Mouse (Mus musculus) embryonic facial prominence, embryonic 10.5 days (tissue): Measurements from ENCODE around the gene Gm7137. TPM values are rescaled to one million over a fixed set of nuclear protein-coding genes. Genes with fewer than 3 reads are reported as not detected.

Experiments used
- DNase-seq: peaks from one replicate; pipeline ENCODE4 v3.0.0-alpha.2; 2017; ENCODE audit warnings: low spot score
- H3K27ac ChIP-seq: fragments of 300-500 bp; sonication (generic); replicated peaks from 2 replicates; pipeline ENCODE4 v1.5.1; 2016; ENCODE audit warnings: mild to moderate bottlenecking
- H3K27me3 ChIP-seq: fragments of 300-500 bp; sonication (generic); replicated peaks from 2 replicates; pipeline ENCODE4 v1.6.1; 2016; ENCODE audit warnings: low read depth, mild to moderate bottlenecking; ENCODE audit not compliant: poor library complexity, severe bottlenecking
- H3K36me3 ChIP-seq: fragments of 300-500 bp; sonication (generic); replicated peaks from 2 replicates; pipeline ENCODE4 v1.6.1; 2016; ENCODE audit warnings: mild to moderate bottlenecking, moderate library complexity
- H3K4me1 ChIP-seq: fragments of 300-500 bp; sonication (generic); 2 replicates; pipeline ENCODE4 v1.6.1; 2016
- H3K4me3 ChIP-seq: fragments of 300-500 bp; sonication (generic); 2 replicates; pipeline ENCODE4 v1.5.1; 2016; ENCODE audit warnings: mild to moderate bottlenecking, moderate library complexity
- H3K9me3 ChIP-seq: fragments of 300-500 bp; sonication (generic); 2 replicates; pipeline ENCODE4 v1.6.1; 2016; ENCODE audit warnings: mild to moderate bottlenecking
- WGBS: fragments of 180-500 bp; shearing (Covaris S2); methylation state at CpG from one replicate; pipeline ENCODE4 v1.1.7; 2016; 5-methylcytosine and 5-hydroxymethylcytosine counted together
- polyA plus RNA-seq: library from polyadenylated mRNA; unstranded; fragments of >200 nt; fragmentation: Nextera tagmentation; extraction: Ambion mirVana; gene quantifications from 2 replicates; pipeline ENCODE4 v1.2.1, GENCODE M21; 2016

Gene Gm7137
- polyA plus RNA-seq, 1 experiment from 2014 or later: not detected

DNA sequence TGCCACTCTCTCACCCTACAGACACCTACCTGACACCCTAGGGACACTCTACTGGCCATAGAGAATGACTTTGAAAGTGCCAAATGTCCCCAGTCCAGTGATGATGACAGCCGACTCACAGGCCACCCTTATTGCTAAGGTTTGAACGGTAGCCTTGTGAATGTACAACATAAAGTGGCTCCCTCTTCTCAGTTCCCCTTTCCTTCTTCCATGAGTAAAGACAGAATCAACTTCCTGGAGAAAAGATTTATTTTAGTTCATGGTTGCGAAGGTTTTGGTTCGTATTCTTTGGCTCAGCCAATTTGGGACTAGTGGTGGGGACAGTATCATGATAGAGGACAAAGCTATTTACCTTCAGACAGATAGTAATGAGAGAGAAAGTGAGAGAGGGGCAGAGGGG, 49.1 kb downstream of the Gm7137 start:
- H3K27ac ChIP-seq: no peak overlapping the region
- peaks cover 24% of the 10 kb centered on the region for H3K4me1 ChIP-seq
- H3K36me3 ChIP-seq: no peaks in the 10 kb centered on the region; the same call in 1 of the 2 replicates
- 90% methylated on average over 4 of the region's 4 CpGs for WGBS
- no peak for DNase-seq
- H3K9me3 ChIP-seq: peaks cover 10% of the 10 kb centered on the region; the same call in 1 of the 2 replicates
- H3K27me3 ChIP-seq: no peaks in the 10 kb centered on the region
- H3K4me3 ChIP-seq: no peak overlapping the region

Other genes starting within 250 kb of the Gm7137 start
- gene Pttg1ip, start 206.5 kb downstream of the Gm7137 start, polyA plus RNA-seq: 65.6 and 71.0 TPM in 2 replicates
- 419 and 445 TPM in 2 replicates for gene Sumo3, start 182.1 kb downstream of the Gm7137 start, polyA plus RNA-seq
- gene Gm49325, start 182.0 kb downstream of the Gm7137 start, polyA plus RNA-seq: 1.9 and 8.0 TPM in 2 replicates
- 98.9 and 101 TPM in 2 replicates for gene Ube2g2, start 165.9 kb downstream of the Gm7137 start, polyA plus RNA-seq
- gene Tspear, start 101.6 kb downstream of the Gm7137 start, polyA plus RNA-seq: 0.97 and 1.2 TPM in 2 replicates
- gene Gm19402, start 97.4 kb downstream of the Gm7137 start, polyA plus RNA-seq: not detected in 2 replicates
- gene Gm9508, start 91.0 kb downstream of the Gm7137 start, polyA plus RNA-seq: not detected in 2 replicates
- not detected in 2 replicates for gene Gm10272, start 81.6 kb downstream of the Gm7137 start, polyA plus RNA-seq
- gene Gm10024, start 76.7 kb downstream of the Gm7137 start, polyA plus RNA-seq: not detected in 2 replicates
- not detected in 2 replicates for gene Gm10142, start 72.4 kb downstream of the Gm7137 start, polyA plus RNA-seq
- not detected in 2 replicates for gene Krtap12-1, start 67.6 kb downstream of the Gm7137 start, polyA plus RNA-seq
- not detected in 2 replicates for gene Gm10100, start 61.7 kb downstream of the Gm7137 start, polyA plus RNA-seq
- gene Gm18596, start 45.6 kb downstream of the Gm7137 start, polyA plus RNA-seq: not detected in 2 replicates
- gene Gm9736, start 36.8 kb downstream of the Gm7137 start, polyA plus RNA-seq: not detected in 2 replicates
- gene Gm3233, start 28.5 kb downstream of the Gm7137 start, polyA plus RNA-seq: not detected in 2 replicates
- gene Gm3238, start 16.9 kb downstream of the Gm7137 start, polyA plus RNA-seq: not detected in 2 replicates
- not detected in 2 replicates for gene Gm7138, start 11.3 kb downstream of the Gm7137 start, polyA plus RNA-seq
- not detected in 2 replicates for gene Gm3250, start 5.7 kb downstream of the Gm7137 start, polyA plus RNA-seq
- not detected in 2 replicates for gene Gm9639, start 6.9 kb upstream of the Gm7137 start, polyA plus RNA-seq
- gene Gm19668, start 10.9 kb upstream of the Gm7137 start, polyA plus RNA-seq: not detected in 2 replicates
- not detected in 2 replicates for gene Gm9507, start 23.6 kb upstream of the Gm7137 start, polyA plus RNA-seq
- gene Gm2696, start 26.5 kb upstream of the Gm7137 start, polyA plus RNA-seq: not detected in 2 replicates
- not detected in 2 replicates for gene Krtap10-4, start 38.9 kb upstream of the Gm7137 start, polyA plus RNA-seq
- gene Krtap10-10, start 47.7 kb upstream of the Gm7137 start, polyA plus RNA-seq: not detected in 2 replicates
- gene Gm36176, start 58.6 kb upstream of the Gm7137 start, polyA plus RNA-seq: not detected in 2 replicates
- not detected in 2 replicates for gene Gm10318, start 64.7 kb upstream of the Gm7137 start, polyA plus RNA-seq
- not detected in 2 replicates for gene Gm3285, start 73.8 kb upstream of the Gm7137 start, polyA plus RNA-seq
- gene Lrrc3, start 114.3 kb upstream of the Gm7137 start, polyA plus RNA-seq: 2.2 and 2.3 TPM in 2 replicates
- gene Trpm2, start 182.4 kb upstream of the Gm7137 start, polyA plus RNA-seq: 0.54 and 0.85 TPM in 2 replicates
- 31.0 and 33.7 TPM in 2 replicates for gene 1810043G02Rik, start 190.3 kb upstream of the Gm7137 start, polyA plus RNA-seq
- 234 and 275 TPM in 2 replicates for gene Pfkl, start 221.9 kb upstream of the Gm7137 start, polyA plus RNA-seq